Mouse (Mus musculus): Measurements from ENCODE around the gene Lpcat3. TPM values are rescaled to one million over a fixed set of nuclear protein-coding genes. Genes with fewer than 3 reads are reported as not detected.

Gene Lpcat3
- total RNA-seq, 4 experiments from 2014 or later, result 24.1 to 38.4 (median 31.4) TPM

- DNase-seq (ENCODE audit: low spot score in 2 of 2), result no peak
Observed at GRCm38 (mm10) chr6:124737040-124737439, 74.2 kb downstream of the Lpcat3 start.

DNA sequence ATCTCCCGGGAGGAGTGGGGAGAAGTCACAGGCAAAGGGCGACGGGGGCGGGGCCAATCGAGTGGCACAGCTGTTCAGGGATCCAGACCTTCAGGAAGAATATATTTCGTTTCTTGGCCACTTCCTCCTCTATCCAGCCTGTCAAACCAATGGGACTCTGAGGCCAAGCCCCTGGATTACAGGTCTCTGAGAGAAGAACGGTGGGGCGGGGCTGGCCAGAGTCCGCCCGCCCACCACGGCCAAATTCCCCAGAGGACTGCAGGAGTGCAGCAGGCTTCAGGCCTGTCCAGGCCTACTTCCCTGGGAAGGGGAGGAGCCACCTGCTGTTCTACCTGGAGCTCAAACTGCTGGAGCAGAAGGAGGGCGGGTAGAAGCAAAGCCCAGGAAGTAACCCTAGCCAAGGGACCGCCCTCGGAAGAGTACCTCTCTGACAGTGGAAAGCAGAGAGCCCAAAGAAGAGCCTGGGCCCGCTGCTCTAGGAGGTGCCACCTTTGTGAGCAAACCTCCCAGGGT lies 75.7 kb downstream of the Lpcat3 start, which contains the start of gene Ptpn6:
Gene Ptpn6, minus strand, starts transcription at position 204 of the 513 bp plus-strand sequence.
- DNase-seq (ENCODE audit: low spot score in 2 of 2), result no peak

- DNase-seq (ENCODE audit: low spot score in 2 of 2), result no peak
Observed at GRCm38 (mm10) chr6:124739231-124739796, 76.5 kb downstream of the Lpcat3 start.

GRCm38 (mm10) chr6:124740211-124740887 lies 77.5 kb downstream of the Lpcat3 start:
- no peak for DNase-seq (ENCODE audit: low spot score in 2 of 2)

DNA sequence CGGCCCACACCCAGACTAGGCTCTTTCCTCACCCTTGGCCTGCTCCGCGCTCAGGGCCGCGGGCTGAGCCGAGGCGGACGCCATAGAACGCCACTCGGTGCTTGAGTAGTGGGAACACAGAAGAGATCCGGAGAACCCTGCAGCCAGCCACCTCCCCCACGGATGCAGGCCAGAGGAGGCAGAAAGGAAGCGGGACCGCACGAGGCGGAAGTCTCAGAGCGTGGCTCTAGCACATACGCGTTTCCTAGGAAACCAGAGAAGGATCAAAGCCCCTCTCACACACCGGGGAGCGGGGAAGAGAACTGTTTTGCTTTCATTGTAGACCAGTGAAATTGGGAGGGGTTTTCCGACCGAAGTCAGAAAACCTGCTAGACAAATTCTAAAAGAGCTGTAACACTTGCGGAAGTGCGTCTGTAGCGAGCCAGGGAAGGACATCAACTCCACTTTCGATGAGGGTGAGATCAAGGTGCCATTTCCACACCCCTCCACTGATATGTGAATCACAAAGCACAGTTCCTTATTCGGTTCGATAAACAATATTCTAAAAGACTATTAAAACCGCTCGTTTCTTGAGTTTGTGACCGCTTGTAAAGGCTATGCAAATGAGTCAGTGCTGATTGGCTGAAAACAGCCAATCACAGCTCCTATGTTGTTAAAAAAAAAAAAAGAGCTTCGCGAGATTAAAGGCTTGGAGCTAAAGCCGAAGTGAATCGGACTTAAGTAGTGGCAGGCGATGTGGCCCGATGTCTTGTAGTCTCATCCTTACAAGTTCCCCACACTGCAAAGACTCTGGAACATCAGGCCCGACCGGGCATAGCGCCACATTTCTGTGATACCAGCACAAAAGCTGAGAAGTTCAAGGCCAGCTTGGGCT lies 78.3 kb downstream of the Lpcat3 start, which contains the start of gene Grcc10:
Gene Grcc10, minus strand, starts transcription at position 487 of the 874 bp plus-strand sequence.
- peak; percentile 89 to 90 for DNase-seq (ENCODE audit: low spot score in 2 of 2)

GRCm38 (mm10) chr6:124741842-124742241 lies 79.0 kb downstream of the Lpcat3 start:
- DNase-seq (ENCODE audit: low spot score in 2 of 2), result no peak

- no peak for DNase-seq (ENCODE audit: low spot score in 2 of 2)
Observed at GRCm38 (mm10) chr6:124742839-124743514, 80.2 kb downstream of the Lpcat3 start.

- DNase-seq (ENCODE audit: low spot score in 2 of 2), result no peak
Observed at GRCm38 (mm10) chr6:124743647-124744046, 80.8 kb downstream of the Lpcat3 start.

DNA sequence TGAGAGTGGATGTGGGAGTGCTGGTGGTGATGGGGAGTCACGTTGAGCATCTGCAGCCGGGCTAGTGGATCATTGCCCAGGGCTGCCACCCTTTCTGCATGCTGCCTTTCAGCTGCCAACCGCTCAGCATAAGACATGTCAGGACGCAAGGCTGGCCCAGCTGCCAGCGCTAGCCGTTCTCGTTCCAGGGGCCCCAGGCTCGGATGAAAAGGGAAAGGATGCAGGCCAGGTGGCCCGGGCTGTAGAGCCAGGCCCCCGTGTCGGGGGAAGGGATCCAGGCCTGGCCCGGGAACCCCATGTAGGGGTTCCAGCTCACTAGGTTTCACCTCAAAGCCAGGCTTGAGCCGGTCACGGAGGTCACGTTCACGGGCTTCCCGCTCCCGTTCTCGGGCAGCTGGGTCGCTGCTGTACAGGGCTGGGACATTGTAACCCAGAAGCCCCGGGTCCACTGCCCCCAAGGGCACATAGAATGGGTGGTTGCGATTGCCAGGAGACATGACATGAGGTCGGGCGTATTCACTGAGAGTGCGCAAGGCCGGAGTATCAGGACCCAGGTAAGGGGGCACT lies 82.0 kb downstream of the Lpcat3 start:
- no peak for DNase-seq (ENCODE audit: low spot score in 2 of 2)

GRCm38 (mm10) chr6:124745490-124746295 lies 82.9 kb downstream of the Lpcat3 start:
- DNase-seq (ENCODE audit: low spot score in 2 of 2), result peak; percentile 90 to 93

- no peak for DNase-seq (ENCODE audit: low spot score in 2 of 2)
Observed at GRCm38 (mm10) chr6:124746296-124746605, 83.4 kb downstream of the Lpcat3 start.

GRCm38 (mm10) chr6:124746654-124747632 lies 84.1 kb downstream of the Lpcat3 start:
- no peak for DNase-seq (ENCODE audit: low spot score in 2 of 2)

DNA sequence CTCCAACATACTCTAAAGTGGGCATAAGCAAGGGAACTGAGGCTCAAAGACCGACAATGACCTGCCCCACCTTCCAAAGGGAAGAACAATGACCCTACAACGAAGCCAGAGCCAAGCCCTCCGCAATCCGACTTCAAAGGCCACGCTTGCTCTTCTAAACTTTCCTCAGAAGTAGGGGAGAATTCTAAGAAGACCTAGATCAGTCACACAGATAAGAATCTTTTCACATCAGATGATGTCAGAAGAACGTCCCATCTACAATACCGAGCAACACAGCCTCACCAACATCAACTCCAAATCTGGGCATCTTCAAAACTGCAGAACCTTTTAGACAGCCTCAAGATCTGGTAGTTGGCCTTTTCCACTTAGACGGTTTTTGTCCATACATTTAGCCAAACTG lies 87.6 kb downstream of the Lpcat3 start:
- no peak for DNase-seq (ENCODE audit: low spot score in 2 of 2)

GRCm38 (mm10) chr6:124753861-124754260 lies 91.0 kb downstream of the Lpcat3 start:
- DNase-seq (ENCODE audit: low spot score in 2 of 2), result no peak

Small RNAs within 50 kb of the gene (microRNA-seq; reads per million reads assigned to microRNA genes)
- gene Mir141, result 1.3 to 22.7 reads per million in 2 experiments
- 32.8 to 208 reads per million in 2 experiments for gene Mir200c

Other genes with a start within 250 kb of the Lpcat3 start
- 10 to 100 TPM; 47.1 to 62.7 (median 57.5) TPM for gene Pex5, start 248.0 kb upstream of the Lpcat3 start, total RNA-seq (2022)
- 100 to 1,000 TPM; 249 to 296 (median 280) TPM for gene Clstn3, start 198.2 kb upstream of the Lpcat3 start, total RNA-seq (2022)
- under 1 TPM; 0.39 to 0.67 (median 0.60) TPM for gene C1rl, start 169.9 kb upstream of the Lpcat3 start, total RNA-seq (2022)
- 1 to 10 TPM in 3 of 4 experiments, under 1 TPM in 1; 0.89 to 1.9 (median 1.3) TPM for gene C1ra, start 150.6 kb upstream of the Lpcat3 start, total RNA-seq (2022)
- gene C1s1, start 120.7 kb upstream of the Lpcat3 start, total RNA-seq (2022), result 1 to 10 TPM in 3 of 4 experiments, under 1 TPM in 1; 0.59 to 1.7 (median 1.2) TPM
- gene C1rb, start 92.7 kb upstream of the Lpcat3 start, total RNA-seq (2022), result not detected
- gene C1s2, start 26.9 kb upstream of the Lpcat3 start, total RNA-seq (2022), result under 1 TPM; 0.23 to 0.68 (median 0.44) TPM
- gene Emg1, start 49.2 kb downstream of the Lpcat3 start, total RNA-seq (2022), result 10 to 100 TPM; 50.1 to 57.2 (median 52.5) TPM
- gene Phb2, start 49.3 kb downstream of the Lpcat3 start, total RNA-seq (2022), result 100 to 1,000 TPM; 118 to 123 (median 120) TPM
- 10 to 100 TPM in 2 of 4 experiments, 1 to 10 TPM in 2; 2.2 to 24.3 (median 13.4) TPM for gene Ptpn6, start 75.7 kb downstream of the Lpcat3 start, total RNA-seq (2022)
- gene Grcc10, start 78.3 kb downstream of the Lpcat3 start, total RNA-seq (2022), result 100 to 1,000 TPM; 311 to 385 (median 325) TPM
- 1 to 10 TPM in 1 of 4 experiments, not detected in 3; 5.1 TPM for gene Gm45234, start 93.0 kb downstream of the Lpcat3 start, total RNA-seq (2022)
- gene Atn1, start 93.5 kb downstream of the Lpcat3 start, total RNA-seq (2022), result 100 to 1,000 TPM; 138 to 158 (median 147) TPM
- gene Eno2, start 106.6 kb downstream of the Lpcat3 start, total RNA-seq (2022), result 1,000 to 10,000 TPM in 3 of 4 experiments, 100 to 1,000 TPM in 1; 993 to 1,113 (median 1,027) TPM
- gene Lrrc23, start 116.7 kb downstream of the Lpcat3 start, total RNA-seq (2022), result 1 to 10 TPM; 2.3 to 5.1 (median 3.3) TPM
- 1 to 10 TPM; 3.1 to 7.0 (median 6.0) TPM for gene Spsb2, start 145.6 kb downstream of the Lpcat3 start, total RNA-seq (2022)
- gene Tpi1, start 151.3 kb downstream of the Lpcat3 start, total RNA-seq (2022), result 100 to 1,000 TPM; 782 to 819 (median 789) TPM
- 100 to 1,000 TPM; 181 to 196 (median 186) TPM for gene Usp5, start 166.5 kb downstream of the Lpcat3 start, total RNA-seq (2022)
- 1 to 10 TPM in 2 of 4 experiments, under 1 TPM in 2; 0.61 to 1.0 (median 0.95) TPM for gene Cdca3, start 166.5 kb downstream of the Lpcat3 start, total RNA-seq (2022)
- gene Gnb3, start 177.2 kb downstream of the Lpcat3 start, total RNA-seq (2022), result under 1 TPM in 2 of 4 experiments, not detected in 2; 0.36 to 0.96 TPM
- 10 to 100 TPM; 32.2 to 51.8 (median 36.4) TPM for gene P3h3, start 194.7 kb downstream of the Lpcat3 start, total RNA-seq (2022)
- 100 to 1,000 TPM; 171 to 204 (median 183) TPM for gene Gpr162, start 201.0 kb downstream of the Lpcat3 start, total RNA-seq (2022)
- gene Cd4, start 225.2 kb downstream of the Lpcat3 start, total RNA-seq (2022), result under 1 TPM in 2 of 4 experiments, not detected in 2; 0.12 to 0.38 TPM
- 10 to 100 TPM in 2 of 4 experiments, 1 to 10 TPM in 2; 1.6 to 15.6 (median 8.5) TPM for gene Lag3, start 248.7 kb downstream of the Lpcat3 start, total RNA-seq (2022)